Mouse (Mus musculus): Measurements from ENCODE around the gene Pelo.

DNA sequence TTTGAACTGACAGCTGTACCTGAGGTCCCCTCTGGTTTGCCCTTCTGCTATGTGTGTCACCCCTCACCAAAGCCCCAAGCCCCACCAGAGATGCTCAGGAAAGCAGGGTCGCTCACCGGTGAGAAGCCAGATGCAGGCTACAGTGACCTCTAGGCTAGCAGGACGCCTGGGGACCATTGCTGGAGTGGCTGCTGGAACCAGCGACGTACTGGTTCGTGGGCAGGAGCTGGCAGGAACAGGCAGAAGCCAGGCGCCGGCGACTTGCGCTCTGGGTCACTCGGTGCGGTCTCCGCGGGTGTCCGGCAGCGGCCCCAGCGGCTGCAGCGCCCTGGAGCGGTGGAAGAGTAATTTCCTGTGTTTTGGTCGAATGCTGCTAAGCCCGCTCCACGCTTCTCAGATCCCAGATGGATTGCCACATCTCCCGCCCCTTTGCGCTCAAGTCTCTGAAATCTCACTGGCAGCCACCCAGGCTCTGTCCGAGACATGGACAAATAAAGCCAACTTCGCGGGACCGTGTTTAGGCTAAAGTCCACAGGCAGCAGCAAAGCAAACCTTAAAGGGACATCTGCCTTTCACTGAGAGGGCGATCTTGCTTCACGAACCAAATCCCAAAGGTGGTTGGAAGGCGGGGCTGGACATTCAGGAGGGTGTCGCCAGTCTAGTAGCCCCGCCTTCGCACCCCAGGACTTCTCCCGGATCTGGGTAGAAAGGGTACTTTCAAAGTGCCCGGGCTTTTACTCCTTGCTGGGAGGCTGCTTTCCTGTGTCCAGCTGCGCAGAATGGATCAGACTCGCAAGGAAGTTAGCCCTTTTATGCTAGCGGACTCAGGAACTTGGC is 11.6 kb upstream of the Pelo start, which contains the start of the genes Gm49395 and Itga1:
- TF ChIP-seq CTCF (IDR thresholded peaks at IDR 0.05; ENCODE audit: low read depth) (peak; percentile 59), EP300 (optimal IDR thresholded peaks at IDR 0.05) (no peak)

Data from stomach, postnatal 0 days (tissue).